Mouse (Mus musculus) forebrain, embryonic 11.5 days (tissue): ENCODE measurements around the gene Gas7. TPM values are rescaled to one million over a fixed set of nuclear protein-coding genes. Genes with fewer than 3 reads are reported as not detected.

Experiments used
- ATAC-seq: fragments of 200-750 bp; cut with Nextera tagmentation; replicated peaks from 2 replicates; pipeline ENCODE4 v1.8.0; 2017; ENCODE audit warnings: moderate TSS enrichment; ENCODE audit not compliant: low FRiP score
- DNase-seq: peaks from one replicate; pipeline ENCODE4 v3.0.0-alpha.2; 2017; ENCODE audit warnings: low spot score
- H3K27ac ChIP-seq: fragments of 300-500 bp; sonication (generic); 2 replicates; pipeline ENCODE4 v1.5.1; 2014; ENCODE audit warnings: low read depth, low read length
- H3K27me3 ChIP-seq: fragments of 300-500 bp; sonication (generic); 2 replicates; pipeline ENCODE4 v1.6.1; 2014; ENCODE audit warnings: mild to moderate bottlenecking, low read length, mixed read lengths; ENCODE audit not compliant: control insufficient read depth, insufficient read depth
- H3K36me3 ChIP-seq: fragments of 300-500 bp; sonication (generic); 2 replicates; pipeline ENCODE4 v1.6.1; 2014; ENCODE audit warnings: mild to moderate bottlenecking, low read length, moderate library complexity, mixed read lengths; ENCODE audit not compliant: control insufficient read depth, insufficient read depth
- H3K4me1 ChIP-seq: fragments of 300-500 bp; sonication (generic); replicated peaks from 2 replicates; pipeline ENCODE4 v1.6.1; 2014; ENCODE audit warnings: low read length, mixed read lengths; ENCODE audit not compliant: control insufficient read depth, insufficient read depth
- H3K4me2 ChIP-seq: fragments of 300-500 bp; sonication (generic); 2 replicates; pipeline ENCODE4 v1.6.1; 2014; ENCODE audit warnings: low read depth, mild to moderate bottlenecking, low read length, moderate library complexity, mixed read lengths; ENCODE audit not compliant: severe bottlenecking
- H3K4me3 ChIP-seq: fragments of 300-500 bp; sonication (generic); 2 replicates; pipeline ENCODE4 v1.5.1; 2014; ENCODE audit warnings: low read depth, low read length
- H3K9ac ChIP-seq: fragments of 300-500 bp; sonication (generic); 2 replicates; pipeline ENCODE4 v1.6.1; 2014; ENCODE audit warnings: low read length
- H3K9me3 ChIP-seq: fragments of 300-500 bp; sonication (generic); 2 replicates; pipeline ENCODE4 v1.6.1; 2016; ENCODE audit warnings: low read length, mixed read lengths; ENCODE audit not compliant: control insufficient read depth
- WGBS: fragments of 180-500 bp; shearing (Covaris S2); extraction: QIAGEN DNeasy Blood & Tissue Kit; methylation state at CpG from one replicate; pipeline ENCODE4 v1.1.7; 2014; 5-methylcytosine and 5-hydroxymethylcytosine counted together
- polyA plus RNA-seq: library from polyadenylated mRNA; unstranded; fragments of >200 nt; fragmentation: Nextera tagmentation; extraction: Ambion mirVana; gene quantifications from 2 replicates; pipeline ENCODE4 v1.2.1, GENCODE M21; 2014

Gene Gas7
- polyA plus RNA-seq, 1 experiment from 2014 or later = 3.4 TPM

DNA sequence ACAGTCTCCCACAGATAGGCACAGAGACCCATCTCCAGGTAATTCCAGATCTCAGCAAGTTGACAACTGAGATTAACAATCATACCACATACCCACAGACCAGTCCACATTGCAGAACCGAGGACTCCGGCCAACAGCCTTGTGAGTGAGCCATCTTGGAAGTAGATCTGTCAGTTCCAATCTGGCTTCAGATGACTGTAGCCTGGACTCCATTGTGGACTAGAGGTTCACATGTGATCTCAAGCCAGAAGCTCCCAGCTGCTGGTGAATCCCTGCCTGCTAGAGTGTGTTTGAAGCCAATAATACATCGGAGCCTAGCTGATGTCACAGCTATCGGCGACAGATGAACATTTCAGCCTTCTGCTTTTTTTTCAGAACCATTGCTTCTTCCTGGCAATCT is 16.5 kb upstream of the Gas7 start:
- Histone ChIP-seq H3K9ac (no peak overlapping the region), H3K4me2 (no peak overlapping the region), H3K36me3 (no peaks in the 10 kb centered on the region), H3K4me3 (no peak overlapping the region), H3K27ac (no peak overlapping the region), H3K9me3 (no peaks in the 10 kb centered on the region), H3K27me3 (no peaks in the 10 kb centered on the region), H3K4me1 (no peaks in the 10 kb centered on the region)
- no peak for ATAC-seq
- DNase-seq = no peak
- 95% methylated on average over 5 of the region's 5 CpGs for WGBS

DNA sequence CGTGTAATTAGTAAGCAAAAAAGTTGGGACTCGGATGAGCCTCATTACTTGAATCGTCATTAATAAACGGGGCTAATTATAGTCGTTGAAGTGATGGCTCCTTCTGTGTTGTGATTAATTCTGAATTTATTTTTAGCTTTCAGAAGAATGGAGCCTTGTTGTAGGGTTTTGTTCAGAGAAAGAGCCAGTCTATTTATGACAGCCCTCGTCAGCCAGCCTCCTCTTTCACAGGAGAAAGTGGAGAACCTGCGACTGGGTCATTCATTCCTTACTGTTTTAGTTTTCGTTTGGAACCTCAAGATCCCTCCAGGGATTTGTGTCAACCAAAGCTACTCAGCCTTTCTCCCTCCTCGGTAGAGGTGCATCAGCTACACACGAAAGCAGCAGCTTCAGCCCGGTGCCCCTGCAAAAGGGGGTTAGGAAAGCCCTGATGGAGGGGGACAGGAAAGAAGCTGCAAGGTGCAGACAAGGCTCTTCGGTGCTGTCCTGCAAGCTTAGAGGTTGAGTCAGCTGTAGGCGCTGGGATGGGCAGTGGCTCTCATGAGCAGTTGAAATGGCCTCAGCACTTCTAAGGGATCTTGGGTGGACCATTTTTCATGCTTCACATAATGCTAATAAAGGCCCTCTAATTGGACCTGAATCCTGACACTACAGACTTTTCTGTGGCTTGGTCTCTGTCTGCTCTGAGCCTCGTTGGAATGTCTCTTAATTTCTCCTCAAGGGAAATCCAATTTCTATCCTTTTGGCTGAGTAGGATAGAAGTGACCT is 10.0 kb upstream of the Gas7 start:
- Histone ChIP-seq H3K9me3 (no peaks in the 10 kb centered on the region), H3K4me2 (no peak overlapping the region), H3K27me3 (no peaks in the 10 kb centered on the region), H3K4me1 (0 out of 2 replicates have a peak, but pooled peaks cover 2% of the 10 kb centered on the region), H3K36me3 (no peaks in the 10 kb centered on the region), H3K9ac (no peak overlapping the region), H3K4me3 (no peak overlapping the region), H3K27ac (no peak overlapping the region)
- no peak for DNase-seq
- 26% methylated on average over 14 of the region's 14 CpGs for WGBS
- ATAC-seq = no peak

DNA sequence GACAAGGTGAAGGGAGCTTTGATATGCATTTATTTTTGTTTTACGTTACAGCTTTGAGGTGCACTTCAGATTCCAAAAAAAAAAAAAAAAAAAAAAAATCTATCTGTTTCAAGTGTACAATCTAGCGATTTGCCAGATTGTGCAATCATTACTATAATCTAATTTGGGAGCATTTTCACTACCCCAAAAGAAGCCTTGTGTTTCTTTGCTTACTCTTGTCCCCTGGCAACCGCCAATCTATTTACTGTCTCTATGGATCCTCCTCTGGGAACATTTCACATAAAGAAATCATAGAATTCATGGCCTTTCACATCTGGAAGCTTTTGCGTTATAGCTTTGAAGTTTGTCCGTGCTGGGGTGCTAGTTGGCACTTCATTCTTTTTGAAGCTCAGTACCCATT is 3.7 kb upstream of the Gas7 start:
- Histone ChIP-seq H3K27ac (no peak overlapping the region), H3K36me3 (no peaks in the 10 kb centered on the region), H3K4me1 (peaks cover 9% of the 10 kb centered on the region; the same call in 1 of the 2 replicates), H3K9ac (no peak overlapping the region), H3K4me2 (no peak overlapping the region), H3K4me3 (no peak overlapping the region), H3K27me3 (peaks cover 22% of the 10 kb centered on the region), H3K9me3 (no peaks in the 10 kb centered on the region)
- DNase-seq (no peak), ATAC-seq (no peak)
- WGBS = 86% methylated on average over 5 of the region's 5 CpGs

DNA sequence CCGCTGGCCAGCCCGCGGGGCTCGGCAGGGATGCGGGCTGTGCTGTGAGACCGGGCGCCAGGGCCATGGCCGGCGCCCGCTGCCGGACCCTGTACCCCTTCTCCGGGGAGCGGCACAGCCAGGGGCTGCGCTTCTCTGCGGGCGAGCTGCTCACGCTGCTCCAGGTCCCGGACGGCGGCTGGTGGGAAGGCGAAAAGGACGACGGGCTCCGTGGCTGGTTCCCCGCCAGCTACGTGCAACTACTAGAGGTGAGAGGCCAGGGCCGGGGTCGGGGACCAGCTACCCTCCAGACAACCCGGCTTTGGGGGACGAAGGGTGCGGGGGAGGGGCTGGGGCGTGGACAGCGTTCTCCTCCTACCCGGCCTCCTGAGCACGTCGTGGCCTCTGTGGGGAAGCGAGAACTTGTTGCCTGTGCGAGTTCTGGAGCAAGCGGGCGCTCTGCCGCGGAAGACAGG is 317 bp downstream of the Gas7 start:
- Histone ChIP-seq H3K4me1 (peaks cover 9% of the 10 kb centered on the region; the same call in 1 of the 2 replicates), H3K4me2 (peak overlapping the region; percentile 97), H3K36me3 (no peaks in the 10 kb centered on the region), H3K9ac (peak overlapping the region; percentile 65), H3K27me3 (peaks cover 25% of the 10 kb centered on the region), H3K27ac (no peak overlapping the region), H3K4me3 (peak overlapping the region; percentile 67), H3K9me3 (no peaks in the 10 kb centered on the region)
- under 1% methylated on average over 42 of the region's 42 CpGs for WGBS
- DNase-seq (peak; percentile 75), ATAC-seq (peak; percentile 71)

- H3K9ac ChIP-seq = peak overlapping the region; percentile 65
- no peaks in the 10 kb centered on the region for H3K36me3 ChIP-seq
- peak overlapping the region; percentile 67 for H3K4me3 ChIP-seq
- 18% methylated on average over 7 of the region's 7 CpGs for WGBS
- H3K4me1 ChIP-seq = peaks cover 9% of the 10 kb centered on the region; the same call in 1 of the 2 replicates
- peak overlapping the region; percentile 97 for H3K4me2 ChIP-seq
- ATAC-seq (0 out of 2 replicates have a peak, but pooled peaks have one; percentile 34), DNase-seq (no peak)
- peaks cover 25% of the 10 kb centered on the region for H3K27me3 ChIP-seq
- no peak overlapping the region for H3K27ac ChIP-seq
- H3K9me3 ChIP-seq = no peaks in the 10 kb centered on the region
Measured at GRCm38 (mm10) chr11:67456029-67456428, 792 bp downstream of the Gas7 start.

- DNase-seq = no peak
Measured at GRCm38 (mm10) chr11:67458171-67458570, 2.9 kb downstream of the Gas7 start.

GRCm38 (mm10) chr11:67467132-67467531 is 11.9 kb downstream of the Gas7 start:
- Histone ChIP-seq H3K9ac (no peak overlapping the region), H3K4me3 (no peak overlapping the region), H3K27me3 (no peaks in the 10 kb centered on the region), H3K27ac (no peak overlapping the region), H3K4me2 (no peak overlapping the region), H3K36me3 (no peaks in the 10 kb centered on the region), H3K4me1 (no peaks in the 10 kb centered on the region), H3K9me3 (no peaks in the 10 kb centered on the region)
- WGBS = 71% methylated on average over 4 of the region's 4 CpGs
- no peak for ATAC-seq
- no peak for DNase-seq

More at GRCm38 (mm10) chr11:67458171-67458570, 2.9 kb downstream of the Gas7 start:
- WGBS = 41% methylated on average over 2 of the region's 2 CpGs
- H3K36me3 ChIP-seq = no peaks in the 10 kb centered on the region
- H3K9ac ChIP-seq = no peak overlapping the region
- no peak for ATAC-seq
- peaks cover 9% of the 10 kb centered on the region; the same call in 1 of the 2 replicates for H3K4me1 ChIP-seq
- H3K9me3 ChIP-seq = no peaks in the 10 kb centered on the region
- peaks cover 23% of the 10 kb centered on the region for H3K27me3 ChIP-seq
- H3K4me2 ChIP-seq = no peak overlapping the region
- no peak overlapping the region for H3K27ac ChIP-seq
- no peak overlapping the region for H3K4me3 ChIP-seq

- Histone ChIP-seq H3K9ac (no peak overlapping the region), H3K4me3 (no peak overlapping the region), H3K4me2 (no peak overlapping the region), H3K4me1 (no peaks in the 10 kb centered on the region), H3K27me3 (no peaks in the 10 kb centered on the region), H3K9me3 (no peaks in the 10 kb centered on the region), H3K36me3 (no peaks in the 10 kb centered on the region), H3K27ac (no peak overlapping the region)
- ATAC-seq = no peak
- 73% methylated on average over 7 of the region's 7 CpGs for whole genome bisulfite sequencing
- DNase-seq = no peak
Measured at GRCm38 (mm10) chr11:67468846-67469245, 13.6 kb downstream of the Gas7 start.

- 67% methylated on average over 5 of the region's 5 CpGs for WGBS
- no peaks in the 10 kb centered on the region for H3K9me3 ChIP-seq
- no peak overlapping the region for H3K4me2 ChIP-seq
- H3K4me3 ChIP-seq = no peak overlapping the region
- DNase-seq (no peak), ATAC-seq (no peak)
- H3K9ac ChIP-seq = no peak overlapping the region
- H3K27me3 ChIP-seq = no peaks in the 10 kb centered on the region
- no peaks in the 10 kb centered on the region for H3K4me1 ChIP-seq
- H3K36me3 ChIP-seq = no peaks in the 10 kb centered on the region
- no peak overlapping the region for H3K27ac ChIP-seq
Measured at GRCm38 (mm10) chr11:67474590-67474989, 19.4 kb downstream of the Gas7 start.
